Mouse (Mus musculus): ENCODE measurements at regions not wholly inside any gene's neighbourhood (a gene's known extent, or its start where the extent isn't known, plus 50 kb on each side); places are given as distances from the start of the nearest gene placed in this dataset.

DNA sequence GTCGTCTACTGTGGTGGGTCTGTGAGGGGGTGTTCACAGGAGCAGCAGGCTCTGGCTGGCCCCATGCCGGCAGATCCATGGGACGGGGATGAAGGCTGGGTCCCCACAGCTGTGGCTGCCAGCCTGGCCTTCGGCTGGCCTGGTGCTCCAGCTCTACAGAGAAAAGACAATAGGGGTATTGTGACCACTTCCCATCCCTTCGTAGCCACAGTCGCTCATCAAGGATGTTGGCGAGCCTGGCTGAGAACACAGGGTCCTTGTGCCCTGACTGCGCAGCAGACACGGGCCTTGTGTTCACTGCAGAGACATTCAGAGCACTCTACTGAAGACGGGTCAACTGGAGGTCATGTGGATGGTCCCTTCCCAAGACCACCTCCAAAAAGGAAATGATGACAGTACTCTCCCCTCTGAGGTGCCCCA, 102.4 kb upstream of the 1700021F07Rik start:
- DNase-seq: peak; percentile 90

DNA sequence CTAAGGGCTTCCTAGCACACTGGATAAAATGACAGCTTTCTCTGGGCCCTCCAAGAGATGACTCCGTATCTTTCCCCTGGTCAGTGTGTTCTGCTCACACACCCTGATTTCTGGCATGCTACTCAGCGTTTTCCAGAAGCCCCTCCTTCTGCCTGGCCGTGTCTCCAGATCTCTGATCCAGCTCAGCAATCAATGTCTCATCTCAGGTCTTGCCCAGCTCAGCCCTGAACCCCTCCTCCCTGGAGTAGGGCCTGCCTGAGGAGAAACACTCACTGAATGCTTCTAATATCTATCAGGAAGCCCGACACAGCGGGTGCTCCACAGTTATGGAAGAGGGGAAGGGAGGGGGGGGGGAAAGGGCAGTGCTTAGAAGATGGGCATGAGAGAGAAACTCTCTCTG, 101.9 kb upstream of the 1700021F07Rik start:
- DNase-seq: no peak

DNA sequence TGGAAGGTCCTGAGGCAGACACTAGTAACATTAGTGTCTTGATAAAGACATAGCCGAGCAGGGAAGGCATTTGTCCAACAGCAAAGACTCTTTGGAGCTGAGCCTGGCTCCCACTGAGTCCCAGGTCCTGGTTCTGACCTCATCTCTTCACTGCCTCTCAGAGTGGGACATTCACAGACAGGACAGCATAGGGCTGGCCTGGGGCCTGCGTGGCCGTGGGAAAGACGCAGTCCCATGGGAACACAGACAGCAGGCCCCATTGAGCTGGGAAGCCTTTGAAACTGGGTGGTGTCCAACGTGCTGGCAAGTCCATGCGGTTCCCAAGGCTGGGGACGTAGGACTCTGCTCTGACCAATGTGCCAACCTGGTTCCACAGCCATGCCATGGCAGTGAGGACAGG, 97.5 kb upstream of the 1700021F07Rik start:
- peak; percentile 95 for DNase-seq

DNA sequence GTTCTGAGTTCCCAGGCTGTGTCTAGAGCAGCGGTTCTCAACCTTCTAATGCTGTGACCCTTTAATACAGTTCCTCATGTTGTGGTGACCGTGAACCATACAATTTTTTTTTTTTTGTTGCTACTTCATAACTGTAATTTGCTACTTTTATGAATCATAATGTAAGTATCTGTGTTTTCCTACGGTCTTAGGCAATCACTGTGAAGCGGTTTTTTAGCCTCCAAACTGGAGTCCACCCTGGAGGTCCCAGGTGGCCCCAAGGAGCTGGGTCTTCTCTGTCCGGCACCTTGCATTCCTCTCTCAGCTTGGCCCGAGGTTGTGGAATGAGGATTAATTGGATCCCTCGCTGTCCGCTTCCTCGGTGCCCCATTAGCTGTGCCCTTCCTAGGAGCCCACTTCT, 96.6 kb upstream of the 1700021F07Rik start:
- DNase-seq: no peak

DNA sequence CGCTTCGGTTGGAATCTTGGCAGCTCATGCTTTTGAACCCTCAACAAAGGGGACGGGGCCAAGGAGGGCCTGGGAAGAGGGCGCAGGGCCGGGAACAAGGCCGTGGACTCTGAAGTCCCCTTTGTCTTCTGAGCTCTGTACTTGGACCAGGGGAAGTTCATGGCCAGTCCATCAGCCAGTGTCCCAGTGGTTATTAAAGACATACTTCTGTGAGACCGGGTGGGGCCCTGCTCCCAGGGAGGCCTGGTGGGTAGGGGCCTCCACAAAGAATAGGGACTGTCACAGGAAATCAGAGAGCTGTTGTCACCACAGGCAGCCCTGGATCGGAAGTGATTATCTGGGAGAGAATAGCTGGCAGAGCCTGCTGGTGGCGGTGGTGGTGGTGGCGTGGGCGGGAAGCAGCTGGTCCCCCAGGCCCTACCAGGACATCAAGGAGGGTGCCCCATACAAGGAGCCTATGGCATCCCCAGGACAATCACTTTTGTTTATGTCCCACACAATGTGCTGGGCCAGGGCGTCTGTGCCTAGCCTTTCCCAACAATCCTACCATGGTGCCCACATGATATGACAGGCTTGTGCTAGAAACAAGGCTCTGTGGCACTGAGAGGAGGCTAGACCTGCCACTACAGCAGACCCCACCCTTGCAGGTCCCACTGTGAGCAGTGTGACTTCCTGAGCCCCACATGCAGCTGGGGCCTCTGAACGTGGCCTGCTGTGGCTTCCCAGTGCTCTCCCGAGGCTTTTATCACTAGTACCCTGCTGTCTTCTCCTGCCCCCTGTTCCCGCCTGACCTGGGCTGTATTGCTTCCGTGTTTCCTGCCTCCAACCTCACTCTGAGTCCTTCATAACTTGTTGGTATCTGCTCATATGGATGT, 96.0 kb upstream of the 1700021F07Rik start:
- no peak for DNase-seq

DNA sequence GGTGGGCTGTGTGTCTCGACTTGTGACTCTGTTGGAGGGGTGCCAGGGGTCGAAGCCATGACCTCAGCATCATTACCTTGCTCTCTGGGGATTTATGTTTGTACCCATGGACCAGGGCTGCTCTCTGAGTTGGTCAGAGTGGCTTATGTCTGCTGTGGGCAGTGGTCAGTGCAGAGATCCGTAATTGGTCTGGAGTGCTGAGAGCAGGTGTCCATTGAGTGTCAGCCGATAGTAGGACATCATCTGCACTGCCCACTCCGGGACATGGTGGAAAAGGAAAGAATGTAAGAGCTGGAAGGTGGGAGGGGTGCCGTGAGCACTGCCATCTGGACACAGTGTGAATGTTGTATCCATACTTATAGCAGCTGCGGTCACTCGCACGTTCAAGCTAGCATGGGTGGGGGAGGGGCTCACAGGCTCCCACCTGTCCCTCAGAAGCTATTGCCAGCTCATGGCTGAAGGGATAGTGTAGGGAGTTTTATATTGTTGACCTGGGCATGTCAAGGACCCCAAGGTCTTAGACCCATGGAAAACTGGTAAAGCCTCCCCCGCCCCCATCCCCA, 94.4 kb upstream of the 1700021F07Rik start:
- DNase-seq: no peak

DNA sequence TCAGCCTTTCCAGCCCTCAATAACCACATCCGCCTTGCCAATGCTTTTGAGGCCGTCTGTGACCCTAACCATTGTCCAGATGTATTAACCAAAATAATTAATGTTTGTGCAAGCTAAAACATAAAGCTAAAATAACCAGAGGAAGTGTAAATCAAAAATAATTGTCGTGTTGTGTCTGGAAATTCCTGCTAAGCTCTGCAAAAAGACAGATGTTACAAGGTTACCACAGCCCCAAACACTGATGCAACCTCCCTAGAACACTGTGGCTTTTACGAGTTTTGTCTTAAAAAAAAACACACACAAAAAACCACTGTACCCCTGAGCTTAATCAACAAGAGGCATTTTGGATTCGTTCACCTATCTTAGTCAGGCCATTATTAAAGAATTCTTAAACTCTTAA, 90.5 kb upstream of the 1700021F07Rik start:
- no peak for DNase-seq

DNA sequence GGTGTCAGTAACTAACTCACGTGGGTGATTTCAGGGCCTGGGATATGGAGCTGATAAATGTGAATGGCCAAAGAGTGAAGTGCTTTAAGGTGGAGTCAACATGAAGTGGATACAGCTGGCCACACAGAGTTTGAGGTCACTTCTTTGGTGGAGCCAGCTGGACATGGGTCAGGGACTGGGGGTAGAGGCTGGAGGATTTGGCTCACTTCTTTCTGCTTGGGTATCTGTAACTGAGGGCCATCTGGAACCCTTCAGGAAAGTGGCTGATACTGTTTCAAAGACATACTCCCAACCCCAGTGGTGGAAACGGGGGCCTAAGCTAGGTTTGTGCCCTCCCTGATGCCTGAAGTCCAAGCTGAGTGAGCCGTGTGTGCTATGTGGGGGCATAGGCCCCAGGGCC, 90.1 kb upstream of the 1700021F07Rik start:
- DNase-seq: peak; percentile 98

DNA sequence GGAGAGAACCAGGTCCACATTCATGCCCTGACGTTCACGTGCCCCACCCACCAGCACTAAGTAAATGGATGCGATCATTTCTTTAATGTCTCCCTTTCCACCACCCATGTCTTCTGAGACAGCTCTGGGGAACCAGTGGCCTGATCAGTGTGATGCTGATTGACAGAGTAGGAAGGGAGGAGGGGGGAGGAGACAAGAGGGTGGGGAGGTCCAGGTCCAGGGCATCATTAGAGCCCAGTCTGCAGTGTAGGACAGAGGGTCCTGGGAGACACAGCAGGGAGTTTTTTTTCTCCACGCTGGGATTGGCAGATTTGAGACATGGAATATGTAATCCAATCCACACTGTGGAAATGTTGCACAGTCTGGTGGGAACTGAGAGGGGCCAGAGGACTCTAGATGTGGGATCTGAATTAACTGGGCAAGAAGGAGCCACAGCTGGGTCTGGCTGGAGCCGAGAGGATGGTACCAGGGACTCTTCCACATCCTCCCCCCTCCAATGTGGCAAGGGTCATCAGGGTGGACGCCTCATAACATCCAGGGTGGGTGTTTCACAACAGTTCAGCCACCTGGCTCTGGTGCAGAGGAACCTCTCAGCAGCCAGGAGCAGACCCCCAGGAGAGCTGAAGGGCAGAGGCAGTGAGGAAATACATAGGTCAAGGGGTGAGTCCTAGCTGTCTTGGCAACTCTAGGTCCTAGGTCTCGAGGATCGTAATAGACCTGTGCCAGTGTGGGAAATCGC, 89.3 kb upstream of the 1700021F07Rik start:
- DNase-seq: peak; percentile 92

DNA sequence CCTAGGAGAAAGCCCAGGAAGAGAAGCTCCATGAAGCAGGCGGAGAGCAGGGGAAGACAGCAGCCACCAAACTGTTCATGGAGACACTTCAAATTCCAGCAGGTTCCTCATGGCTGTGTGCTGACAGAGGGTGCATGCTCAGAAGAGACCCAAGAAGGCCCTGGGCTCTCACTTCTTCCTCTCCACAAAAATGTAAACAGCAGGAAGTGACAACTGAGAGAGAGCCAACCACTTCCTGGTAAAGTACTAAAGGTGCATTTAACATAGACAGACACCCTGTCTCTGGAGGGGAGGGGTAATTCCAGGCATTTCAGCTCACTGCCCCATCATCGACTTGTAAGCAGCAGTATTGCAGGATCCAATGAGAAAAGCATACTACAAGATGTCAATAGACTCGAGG, 85.8 kb upstream of the 1700021F07Rik start:
- no peak for DNase-seq

DNA sequence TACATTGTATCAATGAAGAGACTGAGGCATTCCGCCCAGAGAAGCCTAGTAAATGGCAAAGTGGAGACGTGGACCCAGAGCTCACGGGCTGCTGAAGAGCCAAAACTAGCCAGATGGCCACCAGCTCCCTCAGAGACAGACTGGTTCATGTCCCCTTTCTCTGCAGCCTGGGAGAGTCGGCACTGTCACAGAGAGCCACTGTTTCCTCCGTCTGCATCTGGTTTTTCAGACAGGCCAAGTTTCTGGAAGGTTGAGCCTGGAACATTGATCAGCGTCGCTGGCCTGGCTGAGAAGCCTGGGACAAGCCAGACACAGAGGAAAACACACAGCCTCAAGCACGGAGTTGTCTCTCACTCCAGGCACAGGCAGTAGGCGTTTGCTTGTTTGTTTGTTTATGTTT, 83.4 kb upstream of the 1700021F07Rik start:
- peak; percentile 91 for DNase-seq

DNA sequence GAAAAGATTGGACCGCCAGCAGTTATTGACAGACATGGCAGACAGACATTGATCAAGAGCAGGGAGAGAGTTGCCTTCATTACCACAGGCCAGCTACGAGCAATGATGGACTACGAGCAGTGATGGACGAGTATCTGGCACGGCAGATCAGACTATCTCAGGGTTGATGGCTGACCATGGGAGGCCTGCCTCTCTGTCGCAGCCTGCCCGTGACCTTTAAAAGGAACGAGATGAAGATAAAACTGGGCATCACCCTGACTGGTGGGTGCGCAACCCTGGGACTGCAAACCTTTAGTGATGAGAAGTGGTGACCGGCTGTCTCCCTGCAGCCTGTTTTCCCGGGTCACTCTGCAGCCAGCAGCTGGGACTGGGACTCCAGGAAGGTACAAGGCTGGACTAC, 80.3 kb upstream of the 1700021F07Rik start:
- no peak for DNase-seq

DNA sequence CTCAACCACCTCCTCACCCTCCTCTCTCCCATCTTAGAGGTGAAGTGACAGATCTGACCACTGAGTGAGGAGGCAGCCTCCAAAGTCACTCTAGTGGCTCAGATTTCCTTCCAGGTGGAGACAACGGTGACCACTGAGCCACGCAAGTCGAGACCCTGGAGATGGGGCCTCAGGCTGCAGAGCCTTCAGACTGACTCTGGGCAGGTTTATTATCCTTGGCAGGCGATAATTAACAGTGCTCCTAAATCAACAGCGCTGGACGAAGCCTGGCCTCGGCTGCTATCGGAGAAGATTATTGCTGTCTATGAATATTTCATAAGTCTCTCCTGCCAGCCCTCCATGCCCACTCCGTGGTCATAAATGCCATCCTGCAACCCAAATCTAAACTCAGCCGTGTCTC, 79.1 kb upstream of the 1700021F07Rik start:
- DNase-seq: no peak

DNA sequence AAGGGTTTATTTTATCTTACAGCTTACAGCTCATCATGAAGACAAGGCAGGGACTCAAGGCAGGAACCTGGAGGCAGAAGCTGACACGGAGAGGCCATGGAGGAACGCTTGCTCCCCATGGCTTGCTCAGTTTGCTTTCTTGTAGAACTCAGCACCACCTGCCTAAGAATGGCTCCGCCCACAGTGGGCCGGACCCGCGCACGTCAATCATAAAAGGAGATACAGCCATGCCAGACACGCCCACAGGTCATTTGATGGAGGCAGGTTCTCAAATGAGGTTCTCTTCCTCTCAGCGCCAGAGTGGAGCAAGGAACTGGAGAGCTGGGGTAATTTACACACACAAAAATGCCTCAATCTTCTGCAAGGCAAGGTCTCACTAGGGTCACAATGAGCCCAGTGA, 78.0 kb upstream of the 1700021F07Rik start:
- DNase-seq: no peak

DNA sequence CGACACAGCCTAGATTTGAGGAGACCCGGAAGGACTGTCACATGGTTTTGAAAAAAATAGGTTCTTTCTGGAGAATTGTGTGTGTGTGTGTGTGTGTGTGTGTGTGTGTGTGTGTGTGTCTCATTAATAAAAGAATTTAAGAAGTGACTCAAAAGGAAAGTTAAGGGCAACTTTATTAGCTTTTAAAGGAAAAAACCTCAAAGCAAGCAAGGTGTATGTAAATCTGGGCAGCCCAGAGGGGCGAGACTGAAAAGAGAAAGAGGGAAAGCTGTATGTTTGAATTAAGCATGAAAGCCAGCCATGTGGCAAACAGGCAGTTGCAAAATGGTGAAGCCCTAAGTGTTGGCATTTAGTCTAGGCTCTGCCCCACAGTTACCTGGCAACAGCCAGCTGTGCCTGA, 77.3 kb upstream of the 1700021F07Rik start:
- no peak for DNase-seq

DNA sequence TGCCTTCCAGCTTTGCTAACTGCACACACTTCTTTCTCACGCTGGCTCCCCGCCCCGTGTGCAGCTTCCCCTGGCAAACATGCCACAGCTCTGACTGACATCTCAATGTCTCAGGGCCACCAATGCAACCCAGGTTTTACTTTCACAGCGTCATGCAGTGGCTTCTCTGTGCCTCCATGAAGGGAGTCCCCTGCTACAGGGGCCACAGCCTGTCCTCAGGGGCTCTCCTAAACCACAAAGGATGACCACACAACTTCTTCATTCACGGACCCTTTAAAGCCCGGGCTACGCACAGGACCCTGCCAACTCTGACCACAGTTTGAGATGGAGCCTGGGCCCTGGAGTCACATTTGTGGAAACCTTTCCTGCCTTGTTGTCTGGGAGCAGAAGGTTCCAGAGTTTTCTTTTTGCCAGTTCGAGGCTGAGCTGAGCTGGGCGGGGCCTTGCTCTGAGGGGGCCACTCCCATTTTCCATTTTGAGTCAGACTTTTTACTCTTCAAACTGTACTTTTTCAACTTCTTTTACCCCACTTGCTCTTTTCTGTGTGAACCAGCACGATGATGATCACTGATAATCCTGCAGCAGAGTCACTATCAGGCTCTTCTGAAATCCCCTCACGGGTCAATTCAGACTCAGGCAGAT, 73.7 kb upstream of the 1700021F07Rik start:
- DNase-seq: no peak

DNA sequence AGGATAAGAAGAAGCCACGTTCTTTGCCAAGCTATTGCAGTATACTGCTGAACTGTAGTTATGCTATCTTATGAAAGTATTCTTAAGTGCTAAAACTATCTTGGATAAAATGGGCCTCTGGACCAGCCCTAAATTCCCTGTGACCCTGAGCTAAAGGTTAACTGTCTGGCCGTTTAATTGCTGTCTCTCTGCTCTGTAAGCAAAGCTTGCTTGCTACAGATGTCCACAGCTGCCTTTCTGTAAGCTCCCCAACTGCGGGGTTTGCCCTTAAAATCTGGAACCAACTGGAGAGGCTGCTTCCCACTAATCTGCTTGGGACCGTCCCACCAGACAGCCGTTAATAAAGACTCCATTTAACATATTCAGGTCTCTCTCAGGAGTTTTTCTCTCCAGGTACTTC, 73.2 kb upstream of the 1700021F07Rik start:
- peak; percentile 96 for DNase-seq

DNA sequence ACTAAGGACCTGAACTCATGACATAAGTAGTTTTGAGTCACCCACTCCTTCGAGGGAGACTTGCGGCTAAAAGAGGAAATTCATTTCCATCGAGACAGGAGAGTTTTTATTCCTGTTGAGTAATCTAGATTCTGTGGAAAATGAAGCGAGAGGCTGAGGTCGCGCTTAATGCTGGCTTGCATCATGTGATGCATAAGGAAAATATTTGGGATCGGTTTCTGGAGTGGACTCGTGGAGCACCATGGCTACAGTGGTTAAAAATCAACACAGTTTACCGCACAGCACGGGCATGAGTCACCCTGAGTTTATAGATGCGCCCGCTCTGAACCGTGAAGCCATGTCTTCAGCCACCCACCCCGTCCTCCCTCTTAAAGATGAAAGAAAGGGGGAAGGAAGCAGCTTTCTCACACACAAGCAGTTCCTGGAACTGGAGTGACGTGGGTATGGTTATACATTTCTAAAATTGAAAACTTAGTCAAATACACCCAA, 70.3 kb upstream of the 1700021F07Rik start:
- peak; percentile 92 for DNase-seq

DNA sequence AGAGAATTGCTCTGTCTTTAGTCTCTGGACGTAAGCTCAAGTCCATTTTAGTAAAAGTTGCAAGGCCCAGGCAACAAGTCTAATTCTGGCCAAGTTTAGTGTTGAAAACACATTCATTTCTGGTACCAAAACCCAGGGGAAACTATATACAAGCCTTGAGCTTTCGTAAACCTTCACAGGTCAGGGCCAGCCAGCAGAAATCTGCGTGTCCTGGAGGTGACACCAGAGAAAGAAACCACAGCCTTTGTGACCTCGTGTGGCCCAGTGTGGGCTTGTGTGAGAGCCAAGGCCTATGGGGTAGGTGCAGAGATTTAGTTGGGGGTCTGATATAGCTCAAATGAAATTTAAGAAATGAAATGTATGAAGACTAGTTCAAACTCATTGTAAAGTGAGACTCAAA, 69.6 kb upstream of the 1700021F07Rik start:
- peak; percentile 82 for DNase-seq

DNA sequence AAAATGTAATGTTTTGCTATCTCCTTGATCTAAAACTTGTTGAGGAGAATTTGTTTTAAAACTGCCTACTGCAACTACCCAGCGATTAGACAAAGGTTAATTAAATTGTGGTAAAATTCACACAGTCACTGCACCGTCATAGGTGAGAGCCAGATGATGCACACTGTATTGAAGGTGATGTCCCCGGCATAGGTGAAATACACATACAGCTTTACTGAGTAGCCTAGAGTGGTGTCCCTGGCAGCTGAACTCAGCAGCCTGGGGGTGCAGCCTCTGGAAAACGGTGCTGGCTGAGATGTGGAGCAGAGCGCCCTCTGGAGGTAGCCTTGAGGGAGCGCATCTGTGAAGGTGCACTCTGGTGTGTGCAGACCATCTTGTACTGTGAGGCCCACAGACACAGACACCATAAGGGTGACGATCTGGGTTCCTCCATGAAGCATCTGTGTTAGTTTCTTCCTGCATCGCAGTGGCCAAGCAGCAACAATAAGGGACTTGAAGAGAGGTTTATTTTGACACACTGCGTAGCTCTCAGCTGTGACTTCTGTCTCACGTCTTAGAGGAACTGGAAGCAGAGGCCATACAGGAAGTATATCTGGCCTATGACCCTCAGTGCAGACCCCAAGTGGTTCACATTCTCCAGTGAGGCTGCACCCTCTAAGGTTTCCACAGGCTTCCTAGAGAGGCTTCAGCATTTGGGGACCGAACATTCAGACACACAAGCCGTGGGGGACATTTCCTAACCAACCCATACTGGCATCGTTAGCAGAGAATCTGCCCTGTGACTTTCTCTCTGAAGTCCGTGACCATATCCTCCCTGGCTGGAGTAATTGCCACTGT, 68.6 kb upstream of the 1700021F07Rik start:
- peak; percentile 85 for DNase-seq

DNA sequence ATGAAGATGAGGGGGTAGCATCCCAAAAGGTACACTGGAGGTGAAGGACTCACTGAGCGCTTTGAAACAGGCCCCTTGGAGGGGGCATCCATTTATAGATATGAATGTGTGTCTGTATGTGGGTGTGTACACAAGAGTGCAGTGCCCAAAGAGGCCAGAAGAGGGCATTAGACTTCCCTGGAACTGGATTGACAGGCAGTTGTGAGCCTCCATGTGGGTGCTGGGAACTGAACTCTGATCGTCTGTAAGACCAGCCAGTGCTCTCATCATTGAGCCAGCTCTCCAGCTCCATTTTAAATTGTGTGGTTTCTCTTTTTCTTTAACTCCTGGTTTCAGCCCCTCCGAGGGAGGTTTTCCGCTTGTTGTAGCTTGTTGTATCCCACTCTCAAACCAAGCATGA, 67.6 kb upstream of the 1700021F07Rik start:
- peak; percentile 53 for DNase-seq

DNA sequence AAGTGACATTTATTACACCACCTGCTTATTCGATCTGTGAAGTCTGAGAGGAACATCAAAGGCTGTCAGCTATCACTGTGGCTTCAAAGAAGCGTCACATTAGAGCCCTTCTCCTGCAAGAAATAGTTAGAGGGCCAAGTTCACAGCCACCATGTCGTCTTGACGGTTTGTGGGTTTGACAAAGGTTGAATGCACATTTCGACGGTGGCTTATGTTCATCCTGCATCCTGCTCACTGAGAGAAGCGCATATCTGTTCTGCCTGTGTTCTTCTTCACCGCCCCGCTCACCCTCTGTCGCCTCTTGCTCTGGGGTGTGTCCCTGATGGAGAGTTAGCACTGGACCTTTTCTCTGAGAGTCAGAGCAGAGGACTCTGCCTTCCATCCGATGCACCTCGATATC, 67.2 kb upstream of the 1700021F07Rik start:
- peak; percentile 85 for DNase-seq

Measured in heart, adult 11 months (tissue).